Mouse (Mus musculus) cerebellum, adult 2 months (tissue): ENCODE data around the gene Ppp1r17.

Source experiments
- CTCF ChIP-seq: fragments of 200-500 bp; IDR thresholded peaks from 2 replicates; pipeline ENCODE4 v1.5.1; 2011; ENCODE audit warnings: low read depth, mild to moderate bottlenecking, control low read depth, low read length, moderate library complexity, borderline replicate concordance; ENCODE audit not compliant: insufficient read depth
- POLR2A ChIP-seq: fragments of 200-500 bp; IDR thresholded peaks from 2 replicates; pipeline ENCODE4 v1.6.1; 2011; ENCODE audit warnings: low read length, control low read depth, borderline replicate concordance; ENCODE audit not compliant: insufficient read depth

DNA sequence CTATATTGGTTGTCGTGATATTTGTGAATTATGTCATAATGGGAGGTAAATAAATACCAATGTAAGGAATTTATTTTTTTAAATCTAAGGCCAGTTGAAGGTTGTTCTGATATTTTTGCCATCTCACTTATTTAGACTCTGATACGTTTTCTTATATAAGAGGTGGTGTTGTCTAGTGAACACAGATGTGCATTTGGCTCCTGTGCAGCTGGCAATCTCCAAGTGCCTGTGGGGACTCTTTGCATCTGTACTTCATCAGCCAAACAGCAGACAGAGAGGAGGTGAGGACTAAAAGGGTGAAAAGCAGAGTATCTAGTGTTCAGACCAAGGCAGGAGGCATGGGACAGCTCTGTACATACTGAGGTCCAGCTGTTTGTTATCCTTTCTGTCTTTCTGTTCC lies 14.9 kb downstream of the Ppp1r17 start:
- TF ChIP-seq CTCF (no peak), POLR2A (no peak)
